Mouse (Mus musculus) liver, adult 2 months (tissue): ENCODE data around the gene Scpep1.

ENCODE experiments used
- CTCF ChIP-seq: fragments of 200-500 bp; IDR thresholded peaks from 2 replicates; pipeline ENCODE4 v1.5.1; 2011; ENCODE audit warnings: low read depth, low read length, control low read depth
- POLR2A ChIP-seq: fragments of 200-500 bp; IDR thresholded peaks from 2 replicates; pipeline ENCODE4 v1.6.1; 2011; ENCODE audit warnings: low read length, control low read depth; ENCODE audit not compliant: insufficient read depth; ENCODE audit errors: extremely low read depth

- TF ChIP-seq POLR2A: peak; percentile 72; the same call in 1 of the 2 replicates
- TF ChIP-seq CTCF: peak; percentile 81
Observed at GRCm38 (mm10) chr11:88955217-88955969, at the start of gene Scpep1.
